Mouse (Mus musculus): ENCODE data around the gene Fam189a1. TPM values are rescaled to one million over a fixed set of nuclear protein-coding genes. Genes with fewer than 3 reads are reported as not detected.
A peak's percentile ranks its signal among the peaks of the same experiment; 100 is the strongest.

Gene Fam189a1
- total RNA-seq, 2 experiments from 2014 or later = not detected

- DNase-seq = no peak
These were observed 275.0 kb downstream of the Fam189a1 start for GRCm38 (mm10) chr7:64881387-64881786.

- no peak for DNase-seq
These were observed 276.0 kb downstream of the Fam189a1 start for GRCm38 (mm10) chr7:64880415-64880814.

GRCm38 (mm10) chr7:64874941-64875340 is 281.4 kb downstream of the Fam189a1 start:
- DNase-seq = no peak

- DNase-seq = no peak
These were observed 283.1 kb downstream of the Fam189a1 start for GRCm38 (mm10) chr7:64873266-64873665.

GRCm38 (mm10) chr7:64872743-64873241 is 283.6 kb downstream of the Fam189a1 start, which contains the start of gene Nsmce3:
Gene Nsmce3 (minus strand): TSS chr7:64872997.
- peak; percentile 96 to 97 for DNase-seq

- no peak for DNase-seq
These were observed 284.2 kb downstream of the Fam189a1 start for GRCm38 (mm10) chr7:64871987-64872742.

GRCm38 (mm10) chr7:64869549-64870065 is 286.8 kb downstream of the Fam189a1 start:
- DNase-seq = no peak

- DNase-seq = no peak
These were observed 292.8 kb downstream of the Fam189a1 start for GRCm38 (mm10) chr7:64863538-64863937.

- no peak for DNase-seq
These were observed 293.4 kb downstream of the Fam189a1 start for GRCm38 (mm10) chr7:64862978-64863377.

GRCm38 (mm10) chr7:64856526-64857082 is 299.8 kb downstream of the Fam189a1 start:
- DNase-seq = no peak

GRCm38 (mm10) chr7:64855976-64856375 is 300.4 kb downstream of the Fam189a1 start:
- no peak for DNase-seq

- DNase-seq = no peak
These were observed 300.9 kb downstream of the Fam189a1 start for GRCm38 (mm10) chr7:64855389-64855927.

- DNase-seq = no peak
These were observed 305.6 kb downstream of the Fam189a1 start for GRCm38 (mm10) chr7:64850791-64851190.

GRCm38 (mm10) chr7:64847366-64847899 is 308.9 kb downstream of the Fam189a1 start:
- DNase-seq = no peak

- peak in 1 of 2 experiments; percentile 21 for DNase-seq
These were observed 310.3 kb downstream of the Fam189a1 start for GRCm38 (mm10) chr7:64846061-64846460.

- peak in 1 of 2 experiments; percentile 5 for DNase-seq
These were observed 315.3 kb downstream of the Fam189a1 start for GRCm38 (mm10) chr7:64840946-64841659.

- no peak for DNase-seq
These were observed 315.8 kb downstream of the Fam189a1 start for GRCm38 (mm10) chr7:64840576-64840895.

GRCm38 (mm10) chr7:64839801-64840575 is 316.4 kb downstream of the Fam189a1 start:
- peak; percentile 40 to 63 for DNase-seq

GRCm38 (mm10) chr7:64839281-64839680 is 317.1 kb downstream of the Fam189a1 start:
- no peak for DNase-seq

- DNase-seq = no peak
These were observed 326.0 kb downstream of the Fam189a1 start for GRCm38 (mm10) chr7:64830214-64830995.

GRCm38 (mm10) chr7:64821081-64821480 is 335.3 kb downstream of the Fam189a1 start:
- DNase-seq = no peak
